Mouse (Mus musculus): ENCODE data around the gene Snap23. TPM values are rescaled to one million over a fixed set of nuclear protein-coding genes. Genes with fewer than 3 reads are reported as not detected.

The Snap23 gene
- polyA plus RNA-seq, 1 experiment from 2014 or later = 39.0 TPM

- H3K4me1 ChIP-seq (replicated peaks; ENCODE audit: control insufficient read depth, insufficient read depth, low read length) = no peaks in the 10 kb centered on the region
- H3K4me2 ChIP-seq (replicated peaks; ENCODE audit: low read depth) = no peak overlapping the region
- H3K9me3 ChIP-seq (ENCODE audit: control insufficient read depth) = no peaks in the 10 kb centered on the region
- H3K36me3 ChIP-seq (ENCODE audit: control insufficient read depth, insufficient read depth) = peaks cover 13% of the 10 kb centered on the region; the same call in 1 of the 2 replicates
- H3K4me3 ChIP-seq (ENCODE audit: low read depth, low read length) = no peak overlapping the region
- H3K9ac ChIP-seq (ENCODE audit: low read depth, low read length) = no peak overlapping the region
- no peaks in the 10 kb centered on the region for H3K27me3 ChIP-seq (replicated peaks; ENCODE audit: control insufficient read depth, insufficient read depth, low read length)
- TF ChIP-seq CTCF (IDR thresholded peaks at IDR 0.05; ENCODE audit: low read depth) = no peak
- H3K27ac ChIP-seq (ENCODE audit: low read depth, low read length) = no peak overlapping the region
- ATAC-seq = no peak
Measured at GRCm38 (mm10) chr2:120622920-120623319, 55.4 kb downstream of the Snap23 start.

- WGBS = 26% methylated on average over 10 of the region's 10 CpGs
- ATAC-seq = no peak; the same call in 1 of the 2 replicates
- H3K36me3 ChIP-seq (ENCODE audit: control insufficient read depth, insufficient read depth) = no peaks in the 10 kb centered on the region
- no peak overlapping the region for H3K27ac ChIP-seq (ENCODE audit: low read depth, low read length)
- no peaks in the 10 kb centered on the region for H3K27me3 ChIP-seq (replicated peaks; ENCODE audit: control insufficient read depth, insufficient read depth, low read length)
- H3K4me3 ChIP-seq (ENCODE audit: low read depth, low read length) = peak overlapping the region; percentile 61
- no peak for TF ChIP-seq CTCF (IDR thresholded peaks at IDR 0.05; ENCODE audit: low read depth)
- peak overlapping the region; percentile 75 for H3K4me2 ChIP-seq (replicated peaks; ENCODE audit: low read depth)
- H3K4me1 ChIP-seq (replicated peaks; ENCODE audit: control insufficient read depth, insufficient read depth, low read length) = 0 out of 2 replicates have a peak, but pooled peaks cover 3% of the 10 kb centered on the region
- no peaks in the 10 kb centered on the region for H3K9me3 ChIP-seq (ENCODE audit: control insufficient read depth)
- 0 out of 2 replicates have a peak overlapping the region, but pooled peaks have one; percentile 37 for H3K9ac ChIP-seq (ENCODE audit: low read depth, low read length)
Measured at GRCm38 (mm10) chr2:120628076-120628865, 60.8 kb downstream of the Snap23 start.

- WGBS = 3% methylated on average over 33 of the region's 36 CpGs
- 0 out of 2 replicates have a peak, but pooled peaks cover 3% of the 10 kb centered on the region for H3K4me1 ChIP-seq (replicated peaks; ENCODE audit: control insufficient read depth, insufficient read depth, low read length)
- TF ChIP-seq CTCF (IDR thresholded peaks at IDR 0.05; ENCODE audit: low read depth) = peak; percentile 32
- H3K9me3 ChIP-seq (ENCODE audit: control insufficient read depth) = no peaks in the 10 kb centered on the region
- H3K4me2 ChIP-seq (replicated peaks; ENCODE audit: low read depth) = peak within 1 kb of the TSS; percentile 75
- H3K36me3 ChIP-seq (ENCODE audit: control insufficient read depth, insufficient read depth) = no peaks in the 10 kb centered on the region
- H3K4me3 ChIP-seq (ENCODE audit: low read depth, low read length) = peak within 1 kb of the TSS; percentile 61
- no peaks in the 10 kb centered on the region for H3K27me3 ChIP-seq (replicated peaks; ENCODE audit: control insufficient read depth, insufficient read depth, low read length)
- peak within 1 kb of the TSS; percentile 37; the same call in 1 of the 2 replicates for H3K9ac ChIP-seq (ENCODE audit: low read depth, low read length)
- peak; percentile 100 for ATAC-seq
- H3K27ac ChIP-seq (ENCODE audit: low read depth, low read length) = no peak within 1 kb of the TSS
Measured at GRCm38 (mm10) chr2:120628886-120629735, 61.6 kb downstream of the Snap23 start, which contains the start of gene Stard9. Stard9 (plus strand) TSS chr2:120629121.

GRCm38 (mm10) chr2:120630246-120630645 lies 62.8 kb downstream of the Snap23 start:
- H3K27ac ChIP-seq (ENCODE audit: low read depth, low read length) = no peak overlapping the region
- no peaks in the 10 kb centered on the region for H3K9me3 ChIP-seq (ENCODE audit: control insufficient read depth)
- H3K9ac ChIP-seq (ENCODE audit: low read depth, low read length) = no peak overlapping the region
- no peaks in the 10 kb centered on the region for H3K27me3 ChIP-seq (replicated peaks; ENCODE audit: control insufficient read depth, insufficient read depth, low read length)
- H3K36me3 ChIP-seq (ENCODE audit: control insufficient read depth, insufficient read depth) = 0 out of 2 replicates have a peak, but pooled peaks cover 8% of the 10 kb centered on the region
- peak overlapping the region; percentile 75; the same call in 1 of the 2 replicates for H3K4me2 ChIP-seq (replicated peaks; ENCODE audit: low read depth)
- no peak for ATAC-seq
- WGBS = 81% methylated on average over 2 of the region's 2 CpGs
- TF ChIP-seq CTCF (IDR thresholded peaks at IDR 0.05; ENCODE audit: low read depth) = no peak
- H3K4me1 ChIP-seq (replicated peaks; ENCODE audit: control insufficient read depth, insufficient read depth, low read length) = 0 out of 2 replicates have a peak, but pooled peaks cover 3% of the 10 kb centered on the region
- H3K4me3 ChIP-seq (ENCODE audit: low read depth, low read length) = no peak overlapping the region

- Histone ChIP-seq H3K9ac (ENCODE audit: low read depth, low read length) (no peak overlapping the region), H3K9me3 (ENCODE audit: control insufficient read depth) (no peaks in the 10 kb centered on the region), H3K4me1 (replicated peaks; ENCODE audit: control insufficient read depth, insufficient read depth, low read length) (0 out of 2 replicates have a peak, but pooled peaks cover 3% of the 10 kb centered on the region), H3K27ac (ENCODE audit: low read depth, low read length) (no peak overlapping the region), H3K36me3 (ENCODE audit: control insufficient read depth, insufficient read depth) (0 out of 2 replicates have a peak, but pooled peaks cover 12% of the 10 kb centered on the region), H3K4me3 (ENCODE audit: low read depth, low read length) (no peak overlapping the region), H3K27me3 (replicated peaks; ENCODE audit: control insufficient read depth, insufficient read depth, low read length) (no peaks in the 10 kb centered on the region), H3K4me2 (replicated peaks; ENCODE audit: low read depth) (0 out of 2 replicates have a peak overlapping the region, but pooled peaks have one; percentile 3)
- WGBS = 62% methylated on average over 2 of the region's 2 CpGs
- TF ChIP-seq CTCF (IDR thresholded peaks at IDR 0.05; ENCODE audit: low read depth) = no peak
- no peak for ATAC-seq
Measured at GRCm38 (mm10) chr2:120630655-120631054, 63.2 kb downstream of the Snap23 start.

GRCm38 (mm10) chr2:120631521-120631920 lies 64.0 kb downstream of the Snap23 start:
- Histone ChIP-seq H3K9ac (ENCODE audit: low read depth, low read length) (no peak overlapping the region), H3K4me2 (replicated peaks; ENCODE audit: low read depth) (no peak overlapping the region), H3K36me3 (ENCODE audit: control insufficient read depth, insufficient read depth) (0 out of 2 replicates have a peak, but pooled peaks cover 12% of the 10 kb centered on the region), H3K9me3 (ENCODE audit: control insufficient read depth) (no peaks in the 10 kb centered on the region), H3K27ac (ENCODE audit: low read depth, low read length) (no peak overlapping the region), H3K27me3 (replicated peaks; ENCODE audit: control insufficient read depth, insufficient read depth, low read length) (no peaks in the 10 kb centered on the region), H3K4me3 (ENCODE audit: low read depth, low read length) (no peak overlapping the region), H3K4me1 (replicated peaks; ENCODE audit: control insufficient read depth, insufficient read depth, low read length) (0 out of 2 replicates have a peak, but pooled peaks cover 3% of the 10 kb centered on the region)
- 65% methylated on average over 2 of the region's 2 CpGs for WGBS
- ATAC-seq = no peak
- no peak for TF ChIP-seq CTCF (IDR thresholded peaks at IDR 0.05; ENCODE audit: low read depth)
